Mouse (Mus musculus): Measurements from ENCODE around the gene Saysd1.

Saysd1 gene

GRCm38 (mm10) chr14:20112218-20112617 lies 26.1 kb downstream of the Saysd1 start:
- no peak for DNase-seq (ENCODE audit: low spot score)

- DNase-seq (ENCODE audit: low spot score) = no peak
Observed at GRCm38 (mm10) chr14:20110945-20111344, 27.4 kb downstream of the Saysd1 start.

GRCm38 (mm10) chr14:20106271-20106670 lies 32.1 kb downstream of the Saysd1 start:
- no peak for DNase-seq (ENCODE audit: low spot score)

- no peak for DNase-seq (ENCODE audit: low spot score)
Observed at GRCm38 (mm10) chr14:20103207-20103606, 35.1 kb downstream of the Saysd1 start.

GRCm38 (mm10) chr14:20098061-20098460 lies 40.3 kb downstream of the Saysd1 start:
- no peak for DNase-seq (ENCODE audit: low spot score)

GRCm38 (mm10) chr14:20094942-20095341 lies 43.4 kb downstream of the Saysd1 start:
- DNase-seq (ENCODE audit: low spot score) = no peak

- peak; percentile 78 for DNase-seq (ENCODE audit: low spot score)
Observed at GRCm38 (mm10) chr14:20093493-20093892, 44.8 kb downstream of the Saysd1 start.

GRCm38 (mm10) chr14:20084335-20084734 lies 54.0 kb downstream of the Saysd1 start:
- no peak for DNase-seq (ENCODE audit: low spot score)

- peak; percentile 95 for DNase-seq (ENCODE audit: low spot score)
Observed at GRCm38 (mm10) chr14:20082536-20083325, 55.6 kb downstream of the Saysd1 start.

GRCm38 (mm10) chr14:20081937-20082533 lies 56.3 kb downstream of the Saysd1 start:
- no peak for DNase-seq (ENCODE audit: low spot score)

- no peak for DNase-seq (ENCODE audit: low spot score)
Observed at GRCm38 (mm10) chr14:20081084-20081483, 57.2 kb downstream of the Saysd1 start.

- no peak for DNase-seq (ENCODE audit: low spot score)
Observed at GRCm38 (mm10) chr14:20077181-20077580, 61.2 kb downstream of the Saysd1 start.

- DNase-seq (ENCODE audit: low spot score) = no peak
Observed at GRCm38 (mm10) chr14:20075544-20075943, 62.8 kb downstream of the Saysd1 start.

GRCm38 (mm10) chr14:20074759-20075158 lies 63.6 kb downstream of the Saysd1 start:
- no peak for DNase-seq (ENCODE audit: low spot score)

- peak; percentile 47 for DNase-seq (ENCODE audit: low spot score)
Observed at GRCm38 (mm10) chr14:20070629-20071028, 67.7 kb downstream of the Saysd1 start.

- DNase-seq (ENCODE audit: low spot score) = peak; percentile 51
Observed at GRCm38 (mm10) chr14:20068365-20068764, 70.0 kb downstream of the Saysd1 start.

GRCm38 (mm10) chr14:20067293-20068074 lies 70.8 kb downstream of the Saysd1 start:
- DNase-seq (ENCODE audit: low spot score) = peak; percentile 56

GRCm38 (mm10) chr14:20064771-20065170 lies 73.6 kb downstream of the Saysd1 start:
- no peak for DNase-seq (ENCODE audit: low spot score)

- DNase-seq (ENCODE audit: low spot score) = no peak
Observed at GRCm38 (mm10) chr14:20048481-20048835, 89.9 kb downstream of the Saysd1 start.

- DNase-seq (ENCODE audit: low spot score) = no peak
Observed at GRCm38 (mm10) chr14:20047814-20048480, 90.4 kb downstream of the Saysd1 start.

- DNase-seq (ENCODE audit: low spot score) = no peak
Observed at GRCm38 (mm10) chr14:20047291-20047690, 91.0 kb downstream of the Saysd1 start.

- DNase-seq (ENCODE audit: low spot score) = no peak
Observed at GRCm38 (mm10) chr14:20044036-20044435, 94.3 kb downstream of the Saysd1 start.

Data from testis, postnatal 10 days (tissue).